Mouse (Mus musculus) CH12F3 (cell line): ENCODE results near the gene Zc3h15.
"Not testable (repeated sequence)": the region's sequence is repeated elsewhere in the genome, so short reads cannot be mapped to it uniquely, and the experiment has no call there.

Source experiments
- in situ Hi-C: fragments of 300-500 bp; cut with MboI; formaldehyde crosslinking; loops from 2 replicates; pipeline ENCODE4 v1.14.3; 2020; ENCODE audit warnings: low sequenced_read_pairs

Zc3h15 gene

DNA sequence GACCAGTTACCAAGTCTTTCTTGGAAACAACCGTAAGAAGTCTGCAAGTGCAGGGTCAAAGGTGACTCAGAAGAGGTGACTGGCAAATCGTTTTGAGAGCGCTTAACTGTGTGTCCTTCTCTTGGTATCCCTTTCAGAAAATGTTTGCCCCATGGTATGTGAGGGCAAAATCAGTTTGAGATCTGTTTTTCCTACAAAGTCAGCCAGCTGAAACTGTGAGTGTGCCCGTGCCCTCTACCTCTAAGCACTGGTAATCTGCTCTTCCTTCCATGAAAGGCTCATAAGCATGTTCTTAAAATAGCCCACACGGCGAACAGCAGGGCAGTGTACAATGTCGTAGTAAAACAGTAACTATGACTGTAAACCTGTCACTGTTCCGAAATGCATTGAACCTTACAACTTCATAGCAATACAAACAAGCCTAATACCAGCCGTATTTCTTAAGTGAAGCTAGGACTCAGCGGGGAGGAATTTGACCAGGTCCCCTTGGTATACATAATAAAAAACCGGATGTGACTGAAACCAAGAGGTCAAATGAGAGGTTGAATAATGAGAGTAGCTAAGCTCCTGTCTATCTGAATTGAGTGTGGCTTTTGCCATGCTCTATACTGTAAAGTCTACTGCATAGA lies 65.8 kb downstream of the Zc3h15 start:
- in situ Hi-C loops, result no loop called here

DNA sequence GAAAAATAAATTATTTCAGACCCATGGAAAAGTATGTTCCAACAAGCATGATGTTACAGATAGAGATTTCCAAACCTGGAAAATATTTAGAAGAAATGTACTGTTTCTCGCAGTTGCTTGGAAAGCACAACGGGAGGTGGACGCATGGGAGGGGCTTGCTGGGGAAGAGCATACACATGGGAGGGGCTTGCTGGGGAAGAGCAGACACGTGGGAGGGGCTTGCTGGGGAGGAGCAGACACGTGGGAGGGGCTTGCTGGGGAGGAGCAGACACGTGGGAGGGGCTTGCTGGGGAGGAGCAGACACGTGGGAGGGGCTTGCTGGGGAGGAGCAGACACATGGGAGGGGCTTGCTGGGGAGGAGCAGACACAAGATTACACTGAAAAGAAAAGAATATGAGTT lies 69.0 kb downstream of the Zc3h15 start:
- in situ Hi-C loops, result not testable (repeated sequence)

DNA sequence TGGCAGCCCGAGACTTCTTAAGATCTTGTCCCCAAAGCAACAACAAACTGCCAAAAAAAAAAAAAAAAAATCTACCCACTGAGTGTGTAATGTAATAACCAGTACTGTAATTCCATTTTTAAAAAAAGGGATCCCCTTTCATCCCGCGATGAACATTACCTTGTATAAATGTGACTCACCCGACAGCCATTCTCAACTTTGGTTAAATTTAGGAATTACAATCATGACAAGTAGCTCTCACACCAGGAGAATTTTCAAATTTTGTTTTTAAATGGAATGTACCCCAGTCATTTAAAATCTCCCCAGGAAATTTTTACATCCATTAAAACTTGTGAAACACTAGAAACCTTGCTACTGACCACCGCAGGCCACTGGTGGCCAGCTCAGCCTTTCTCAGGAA lies 69.7 kb downstream of the Zc3h15 start:
- in situ Hi-C loops, result no loop called here
